Mouse (Mus musculus) midbrain, postnatal 0 days (tissue): ENCODE data around the gene Hspa1a. TPM values are rescaled to one million over a fixed set of nuclear protein-coding genes. Genes with fewer than 3 reads are reported as not detected.
"Not testable (repeated sequence)": the region's sequence is repeated elsewhere in the genome, so short reads cannot be mapped to it uniquely, and the experiment has no call there.

Experiments
- ATAC-seq: fragments of 200-750 bp; cut with Nextera tagmentation; 2 replicates; pipeline ENCODE4 v1.8.0; 2017; ENCODE audit warnings: moderate number of reproducible peaks, mild to moderate bottlenecking, moderate TSS enrichment, moderate library complexity; ENCODE audit not compliant: low FRiP score
- DNase-seq: peaks from one replicate; pipeline ENCODE4 v3.0.0-alpha.2; 2015; ENCODE audit warnings: low spot score
- H3K27ac ChIP-seq: fragments of 300-500 bp; sonication (generic); 2 replicates; pipeline ENCODE4 v1.5.1; 2014; ENCODE audit warnings: low read depth, mild to moderate bottlenecking, low read length, mixed read lengths
- H3K27me3 ChIP-seq: fragments of 300-500 bp; sonication (generic); 2 replicates; pipeline ENCODE4 v1.6.1; 2014; ENCODE audit warnings: low read length, control low read depth, mixed read lengths; ENCODE audit not compliant: insufficient read depth
- H3K36me3 ChIP-seq: fragments of 300-500 bp; sonication (generic); 2 replicates; pipeline ENCODE4 v1.6.1; 2014; ENCODE audit warnings: low read length, control low read depth, mixed read lengths; ENCODE audit not compliant: insufficient read depth
- H3K4me1 ChIP-seq: fragments of 300-500 bp; sonication (generic); 2 replicates; pipeline ENCODE4 v1.6.1; 2014; ENCODE audit warnings: mild to moderate bottlenecking, control low read depth, antibody characterized with exemption, low read length, mixed read lengths; ENCODE audit not compliant: insufficient read depth
- H3K4me2 ChIP-seq: fragments of 300-500 bp; sonication (generic); 2 replicates; pipeline ENCODE4 v1.6.1; 2014; ENCODE audit warnings: low read depth, mild to moderate bottlenecking, low read length, mixed read lengths; ENCODE audit not compliant: poor library complexity, severe bottlenecking
- H3K4me3 ChIP-seq: fragments of 300-500 bp; sonication (generic); 2 replicates; pipeline ENCODE4 v1.5.1; 2014; ENCODE audit warnings: low read depth, mild to moderate bottlenecking, low read length, moderate library complexity
- H3K9ac ChIP-seq: fragments of 300-500 bp; sonication (generic); replicated peaks from 2 replicates; pipeline ENCODE4 v1.6.1; 2014; ENCODE audit warnings: mild to moderate bottlenecking, low read length, moderate library complexity, mixed read lengths; ENCODE audit not compliant: poor library complexity, severe bottlenecking
- H3K9me3 ChIP-seq: fragments of 300-500 bp; sonication (generic); 2 replicates; pipeline ENCODE4 v1.6.1; 2016; ENCODE audit warnings: low read length, control low read depth
- CTCF ChIP-seq: IDR thresholded peaks from 2 replicates; pipeline ENCODE4 v1.5.1; 2016; ENCODE audit warnings: antibody characterized with exemption, mild to moderate bottlenecking
- WGBS: fragments of 180-500 bp; shearing (Covaris S2); extraction: QIAGEN DNeasy Blood & Tissue Kit; methylation state at CpG from one replicate; pipeline ENCODE4 v1.1.7; 2014; 5-methylcytosine and 5-hydroxymethylcytosine counted together
- polyA plus RNA-seq: library from polyadenylated mRNA; unstranded; fragments of >200 nt; fragmentation: Nextera tagmentation; extraction: Ambion mirVana; gene quantifications from 2 replicates; pipeline ENCODE4 v1.2.1, GENCODE M21; 2015
- total RNA-seq: library from RNA; depleted of rRNA; stranded (reverse); fragments of >200 nt; gene quantifications from 2 replicates; pipeline ENCODE4 v1.2.3, GENCODE M21; 2014

Hspa1a gene
- total and polyA plus RNA-seq, 2 experiments from 2014 or later, result 19.8 to 34.9 TPM

DNA sequence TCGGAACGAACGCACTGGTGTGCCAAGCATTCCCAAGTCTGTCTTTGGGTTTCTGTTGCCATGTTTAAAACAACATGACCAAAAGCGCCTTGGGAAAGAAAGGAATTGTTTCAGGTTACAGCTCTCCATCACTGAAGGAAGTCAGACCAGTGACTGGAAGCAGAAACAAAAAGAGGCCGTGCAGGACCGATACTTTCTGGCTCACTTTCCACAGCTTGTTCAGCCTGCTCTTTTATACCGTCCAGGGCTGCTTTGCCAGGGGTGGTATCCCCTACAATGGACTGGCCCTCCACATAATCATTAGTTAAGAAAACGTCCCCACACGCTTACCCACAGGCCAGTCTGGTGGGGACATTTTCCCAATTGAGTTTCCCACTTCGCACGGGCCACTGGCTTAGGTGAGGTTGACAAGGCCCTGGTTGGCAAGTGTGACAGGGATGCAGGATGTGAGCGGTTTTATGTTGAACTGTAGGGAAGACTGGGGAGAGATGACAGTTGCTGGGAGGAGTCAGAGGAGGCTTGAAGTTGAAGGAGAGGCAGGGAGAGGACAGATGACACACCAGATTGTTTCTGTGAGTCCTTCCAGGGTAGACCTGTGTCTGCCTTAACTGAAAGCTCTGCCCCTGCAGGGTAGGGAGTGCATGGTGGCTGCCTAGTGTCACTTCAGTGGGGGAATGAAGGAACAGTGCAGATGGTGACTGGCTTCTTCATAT is 30.4 kb upstream of the Hspa1a start:
- WGBS, result 12% methylated on average over 12 of the region's 12 CpGs
- H3K9me3 ChIP-seq, result no peaks in the 10 kb centered on the region
- peaks cover 6% of the 10 kb centered on the region for H3K4me1 ChIP-seq
- H3K9ac ChIP-seq, result peak overlapping the region; percentile 46
- H3K4me3 ChIP-seq, result peak overlapping the region; percentile 85
- peak overlapping the region; percentile 94 for H3K4me2 ChIP-seq
- no peak for TF ChIP-seq CTCF
- peaks cover 15% of the 10 kb centered on the region for H3K36me3 ChIP-seq
- no peaks in the 10 kb centered on the region for H3K27me3 ChIP-seq
- ATAC-seq (no peak), DNase-seq (no peak)
- H3K27ac ChIP-seq, result no peak overlapping the region

GRCm38 (mm10) chr17:35001452-35002152 is 29.6 kb upstream of the Hspa1a start:
- H3K36me3 ChIP-seq, result peaks cover 15% of the 10 kb centered on the region
- no peaks in the 10 kb centered on the region for H3K27me3 ChIP-seq
- H3K4me3 ChIP-seq, result peak overlapping the region; percentile 85
- H3K27ac ChIP-seq, result peak overlapping the region; percentile 93
- ATAC-seq, result peak; percentile 22
- H3K4me2 ChIP-seq, result peak overlapping the region; percentile 94
- peak; percentile 33 for DNase-seq
- no peaks in the 10 kb centered on the region for H3K9me3 ChIP-seq
- TF ChIP-seq CTCF, result no peak
- peak overlapping the region; percentile 94 for H3K9ac ChIP-seq
- under 1% methylated on average over 35 of the region's 35 CpGs for WGBS
- H3K4me1 ChIP-seq, result peaks cover 6% of the 10 kb centered on the region

GRCm38 (mm10) chr17:35000717-35001451 is 28.9 kb upstream of the Hspa1a start, which contains the start of gene Vars:
TSS of gene Vars (plus strand) at chr17:35000987.
- Histone ChIP-seq H3K4me1 (peaks cover 6% of the 10 kb centered on the region), H3K9me3 (no peaks in the 10 kb centered on the region), H3K4me2 (peak within 1 kb of the TSS; percentile 94), H3K4me3 (peak within 1 kb of the TSS; percentile 85), H3K36me3 (peaks cover 14% of the 10 kb centered on the region), H3K27ac (peak within 1 kb of the TSS; percentile 93), H3K9ac (peak within 1 kb of the TSS; percentile 94), H3K27me3 (no peaks in the 10 kb centered on the region)
- ATAC-seq (peak; percentile 86), DNase-seq (peak; percentile 85)
- TF ChIP-seq CTCF, result no peak
- WGBS, result under 1% methylated on average over 82 of the region's 83 CpGs

DNA sequence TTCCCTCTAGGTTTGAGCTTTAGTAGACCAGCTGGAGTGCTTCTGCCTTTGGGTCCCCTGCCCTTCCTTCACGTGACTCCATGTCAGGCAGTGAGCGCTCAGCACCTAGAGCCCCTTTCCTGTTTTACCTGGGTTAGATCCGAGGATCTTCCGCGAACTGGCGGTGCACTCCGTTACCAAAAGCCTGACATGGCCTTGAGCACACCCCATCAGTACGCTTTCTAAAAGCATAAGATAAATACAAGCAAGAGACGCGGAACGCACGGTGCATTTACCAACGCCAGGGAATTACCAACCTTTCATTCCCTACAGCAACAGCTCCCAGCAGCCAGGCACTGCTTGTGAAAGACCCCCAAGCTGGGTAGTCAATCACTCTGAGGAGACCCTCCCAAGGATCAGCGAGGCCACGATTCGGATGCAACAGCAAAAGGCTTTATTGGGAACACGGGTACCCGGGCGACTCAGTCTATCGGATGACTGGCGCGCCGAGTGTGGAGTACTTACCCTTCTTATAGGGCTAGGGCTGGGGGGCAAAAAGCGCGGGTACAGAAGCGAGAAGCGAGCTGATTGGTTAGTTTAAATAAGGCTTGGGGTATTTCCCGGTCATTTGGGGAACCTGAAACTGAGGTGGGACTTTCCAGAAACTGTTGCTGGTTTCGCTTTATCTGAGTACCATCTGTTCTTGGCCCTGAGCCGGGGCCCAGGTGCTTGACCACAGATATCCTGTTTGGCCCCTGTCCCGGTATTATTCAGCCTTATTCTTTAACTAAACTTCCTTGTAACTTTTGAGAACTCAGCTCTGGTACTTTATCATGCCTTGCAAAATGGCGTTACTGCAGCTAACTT is 28.1 kb upstream of the Hspa1a start:
- H3K27ac ChIP-seq, H3K9me3 ChIP-seq, ATAC-seq, H3K4me1 ChIP-seq, H3K27me3 ChIP-seq, H3K9ac ChIP-seq, H3K36me3 ChIP-seq, DNase-seq: not testable (repeated sequence)
- peak overlapping the region; percentile 94 for H3K4me2 ChIP-seq
- 29% methylated on average over 29 of the region's 32 CpGs for WGBS
- H3K4me3 ChIP-seq, result peak overlapping the region; percentile 85

DNA sequence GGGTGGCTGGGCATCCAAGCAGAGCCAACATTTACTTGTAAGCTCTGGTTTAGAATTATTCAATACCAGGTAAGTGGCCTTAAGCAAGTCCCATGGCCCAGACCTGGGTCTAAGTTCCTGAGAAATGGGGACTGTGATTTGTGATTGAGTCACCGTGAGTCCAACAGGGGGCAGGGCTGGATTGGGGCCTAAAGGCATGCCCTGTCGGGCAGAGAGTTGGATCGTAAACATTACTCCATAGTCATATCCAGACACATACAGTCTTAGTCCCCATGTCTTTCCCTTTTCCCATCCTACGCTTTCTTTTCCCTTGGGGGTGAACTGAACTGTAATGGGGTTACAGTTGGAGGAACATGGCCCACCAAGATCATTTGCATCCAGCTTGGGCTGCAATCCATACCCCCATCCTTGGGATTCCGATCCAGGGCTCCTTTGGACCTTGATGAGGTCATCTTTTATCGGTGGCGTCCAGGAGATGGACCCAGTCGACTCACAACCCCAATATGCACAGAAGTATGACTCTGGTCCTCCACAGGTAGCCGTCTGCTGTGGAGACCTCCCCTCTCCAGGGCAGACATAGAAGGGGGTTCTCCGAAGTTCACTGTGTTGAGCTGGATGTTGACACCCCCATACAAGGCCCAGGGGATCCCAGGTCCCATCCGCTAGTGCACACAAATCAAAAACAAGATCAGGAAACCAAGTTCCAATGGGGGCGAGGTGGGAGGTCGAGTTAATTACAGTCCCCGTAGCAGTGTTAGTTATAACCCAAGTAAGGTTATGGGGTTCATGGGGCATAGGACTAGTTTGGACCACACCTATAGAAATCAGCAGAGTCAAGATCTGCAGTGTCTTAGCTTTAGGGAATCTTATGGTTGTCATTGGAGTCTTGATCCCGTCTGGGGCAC is 26.8 kb upstream of the Hspa1a start:
- Histone ChIP-seq H3K4me1 (peaks cover 6% of the 10 kb centered on the region), H3K27me3 (no peaks in the 10 kb centered on the region), H3K36me3 (no peaks in the 10 kb centered on the region; the same call in 1 of the 2 replicates), H3K9ac (no peak overlapping the region), H3K4me2 (no peak overlapping the region), H3K9me3 (no peaks in the 10 kb centered on the region), H3K27ac (no peak overlapping the region), H3K4me3 (no peak overlapping the region)
- no peak for DNase-seq
- no peak for ATAC-seq
- WGBS, result 94% methylated on average over 15 of the region's 15 CpGs
- TF ChIP-seq CTCF, result no peak
